Mouse (Mus musculus) WW6 (cell line): Measurements from ENCODE around the gene Jph3.

Source experiments
- DNase-seq: peaks from one replicate; pipeline ENCODE4 v3.0.0-alpha.2; 2013; ENCODE audit warnings: low read depth, low spot score

The Jph3 gene

GRCm38 (mm10) chr8:121729323-121729722 is at the start of gene Jph3:
TSS of gene Jph3 (plus strand) at chr8:121729623.
- no peak for DNase-seq

- no peak for DNase-seq
Measured at GRCm38 (mm10) chr8:121680896-121681295, 48.5 kb upstream of the Jph3 start.

- DNase-seq = no peak
Measured at GRCm38 (mm10) chr8:121681457-121681856, 48.0 kb upstream of the Jph3 start.

- no peak for DNase-seq
Measured at GRCm38 (mm10) chr8:121683083-121683832, 46.2 kb upstream of the Jph3 start.

GRCm38 (mm10) chr8:121685419-121685818 is 44.0 kb upstream of the Jph3 start:
- no peak for DNase-seq

GRCm38 (mm10) chr8:121687455-121688161 is 41.8 kb upstream of the Jph3 start:
- DNase-seq = no peak

- DNase-seq = no peak
Measured at GRCm38 (mm10) chr8:121688496-121688895, 40.9 kb upstream of the Jph3 start.

- DNase-seq = no peak
Measured at GRCm38 (mm10) chr8:121694453-121694852, 35.0 kb upstream of the Jph3 start.

- DNase-seq = no peak
Measured at GRCm38 (mm10) chr8:121695585-121696184, 33.7 kb upstream of the Jph3 start.

- DNase-seq = no peak
Measured at GRCm38 (mm10) chr8:121697735-121698614, 31.4 kb upstream of the Jph3 start.

- DNase-seq = no peak
Measured at GRCm38 (mm10) chr8:121698615-121699101, 30.8 kb upstream of the Jph3 start.

- no peak for DNase-seq
Measured at GRCm38 (mm10) chr8:121699936-121700335, 29.5 kb upstream of the Jph3 start.

- no peak for DNase-seq
Measured at GRCm38 (mm10) chr8:121705174-121705573, 24.2 kb upstream of the Jph3 start.

GRCm38 (mm10) chr8:121706956-121707355 is 22.5 kb upstream of the Jph3 start:
- DNase-seq = no peak

- DNase-seq = no peak
Measured at GRCm38 (mm10) chr8:121708406-121708805, 21.0 kb upstream of the Jph3 start.

- no peak for DNase-seq
Measured at GRCm38 (mm10) chr8:121717502-121717901, 11.9 kb upstream of the Jph3 start.

GRCm38 (mm10) chr8:121717982-121718425 is 11.4 kb upstream of the Jph3 start:
- peak; percentile 89 for DNase-seq

- DNase-seq = no peak
Measured at GRCm38 (mm10) chr8:121718925-121719324, 10.5 kb upstream of the Jph3 start.

- DNase-seq = no peak
Measured at GRCm38 (mm10) chr8:121721072-121721471, 8.4 kb upstream of the Jph3 start.

GRCm38 (mm10) chr8:121723846-121724245 is 5.6 kb upstream of the Jph3 start:
- DNase-seq = no peak

- no peak for DNase-seq
Measured at GRCm38 (mm10) chr8:121727164-121727563, 2.3 kb upstream of the Jph3 start.
